Mouse (Mus musculus): ENCODE measurements around the gene Inip. TPM values are rescaled to one million over a fixed set of nuclear protein-coding genes. Genes with fewer than 3 reads are reported as not detected.

The Inip gene
- total and polyA plus RNA-seq, 3 experiments = 24.3 to 67.1 (median 38.5) TPM

DNA sequence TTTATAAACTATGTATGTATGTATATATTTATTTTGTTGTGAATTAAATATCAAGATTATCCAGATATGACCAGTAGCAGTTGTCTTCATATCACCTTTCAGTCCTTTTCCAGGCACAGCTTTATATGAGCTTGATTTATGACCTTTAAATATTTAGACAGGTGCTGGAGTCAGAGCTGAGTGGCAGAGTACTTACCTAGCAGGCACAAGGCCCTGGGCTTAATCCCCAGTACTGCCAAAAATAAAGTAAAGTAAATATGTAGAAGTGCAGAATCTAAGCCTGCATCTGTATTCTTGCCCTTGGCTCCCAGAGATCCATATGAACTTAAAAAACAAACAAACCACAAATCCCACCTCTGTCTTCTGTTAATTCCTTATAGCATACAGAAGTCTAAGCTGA, 12.4 kb downstream of the Inip start:
- no peak overlapping the region for H3K4me3 ChIP-seq (replicated peaks in 1 of 3; ENCODE audit: low read depth in 2 of 3, low read length in 2 of 3, poor library complexity in 1 of 3)
- no peak overlapping the region for H3K9ac ChIP-seq (ENCODE audit: insufficient read depth, low read depth)
- in situ Hi-C loops (cut with MboI; ENCODE audit: low pct_ligation_motif_present, low pct_unique_long_range_greater_than_20kb, low sequenced_read_pairs) = no loop called here
- no peaks in the 10 kb centered on the region for H3K79me2 ChIP-seq (replicated peaks; ENCODE audit: control insufficient read depth, extremely low read depth, insufficient read depth, poor library complexity, severe bottlenecking)
- dilution Hi-C loops (cut with MboI; ENCODE audit: extremely low pct_ligation_motif_present, extremely low pct_unique_long_range_greater_than_20kb, low sequenced_read_pairs) = no loop called here
- H3K4me2 ChIP-seq (ENCODE audit: insufficient read depth, low read depth, poor library complexity, severe bottlenecking) = no peak overlapping the region
- H3K27ac ChIP-seq (ENCODE audit: insufficient read depth, low read depth) = no peak overlapping the region
- TF ChIP-seq ZMIZ1 (IDR thresholded peaks at IDR 0.05; ENCODE audit: low read depth, low read length) = no peak
- TF ChIP-seq TBP (conservative IDR thresholded peaks at IDR 0.05; ENCODE audit: low read depth, low read length) = no peak
- TF ChIP-seq CTCF (conservative IDR thresholded peaks at IDR 0.05 in 1 of 2, IDR thresholded peaks at IDR 0.05 in 1 of 2; ENCODE audit: low read depth in 2 of 2, low read length in 2 of 2) = no peak
- no peak for TF ChIP-seq MAX (IDR thresholded peaks at IDR 0.05; ENCODE audit: low read length)
- no peak for TF ChIP-seq SMC3 (IDR thresholded peaks at IDR 0.05; ENCODE audit: low read depth, low read length)
- no peak for TF ChIP-seq NELFE (IDR thresholded peaks at IDR 0.05; ENCODE audit: low read depth, low read length)
- no peak for TF ChIP-seq RAD21 (IDR thresholded peaks at IDR 0.05; ENCODE audit: low read depth, low read length)
- no peak for TF ChIP-seq NRF1 (IDR thresholded peaks at IDR 0.05; ENCODE audit: low read depth, low read length)
- no peak for TF ChIP-seq MAZ (IDR thresholded peaks at IDR 0.05; ENCODE audit: low read depth, low read length)
- TF ChIP-seq MAFK (IDR thresholded peaks at IDR 0.05; ENCODE audit: insufficient replicate concordance, low read length) = no peak
- TF ChIP-seq CHD1 (IDR thresholded peaks at IDR 0.05; ENCODE audit: low read depth, low read length) = no peak
- TF ChIP-seq GABPA (IDR thresholded peaks at IDR 0.05; ENCODE audit: insufficient replicate concordance, low read depth, low read length) = no peak
- TF ChIP-seq UBTF (IDR thresholded peaks at IDR 0.05; ENCODE audit: low read depth, low read length) = no peak
- TF ChIP-seq JUND (conservative IDR thresholded peaks at IDR 0.05; ENCODE audit: low read depth, low read length) = no peak
- no peak for TF ChIP-seq ELF1 (IDR thresholded peaks at IDR 0.05; ENCODE audit: low read depth, low read length)
- TF ChIP-seq SIN3A (IDR thresholded peaks at IDR 0.05; ENCODE audit: low read length) = no peak
- DNase-seq (ENCODE audit: extremely low read depth) = no peak
- no peaks in the 10 kb centered on the region for H3K4me1 ChIP-seq (ENCODE audit: control insufficient read depth in 1 of 2, insufficient read depth in 2 of 2)
- H3K9me3 ChIP-seq (replicated peaks; ENCODE audit: low read length) = no peaks in the 10 kb centered on the region
- H3K36me3 ChIP-seq (replicated peaks in 1 of 2; ENCODE audit: control insufficient read depth in 1 of 2, insufficient read depth in 1 of 2, low read length in 1 of 2) = no peaks in the 10 kb centered on the region
- no peaks in the 10 kb centered on the region for H3K27me3 ChIP-seq (replicated peaks)

DNA sequence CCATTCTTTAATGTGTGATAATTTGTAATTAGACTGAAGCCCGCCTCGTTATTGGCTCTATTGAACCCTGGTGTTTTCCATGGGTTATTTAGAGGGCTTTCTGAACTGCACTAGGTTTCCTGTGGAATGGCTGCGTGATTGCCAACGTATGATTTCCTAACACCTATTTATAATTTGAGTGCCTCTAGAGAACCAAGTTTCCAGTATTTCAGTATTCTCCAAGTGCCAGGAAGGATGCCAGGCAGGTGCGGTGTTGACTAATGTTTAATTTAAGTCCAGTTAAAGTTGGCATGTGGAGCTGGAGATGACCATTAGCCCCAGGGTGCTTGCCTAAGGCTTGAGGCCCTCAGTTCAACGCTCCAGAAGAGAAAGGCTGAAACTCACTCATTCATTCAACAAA, 14.3 kb downstream of the Inip start:
- Histone ChIP-seq H3K9me3 (replicated peaks; ENCODE audit: low read length) (no peaks in the 10 kb centered on the region), H3K4me1 (ENCODE audit: control insufficient read depth in 1 of 2, insufficient read depth in 2 of 2) (peaks cover 0 to 2% of the 10 kb centered on the region in 2 experiments; a peak in 2 of 4 replicates), H3K79me2 (replicated peaks; ENCODE audit: control insufficient read depth, extremely low read depth, insufficient read depth, poor library complexity, severe bottlenecking) (peaks cover 12% of the 10 kb centered on the region), H3K27ac (ENCODE audit: insufficient read depth, low read depth) (no peak overlapping the region), H3K27me3 (replicated peaks) (no peaks in the 10 kb centered on the region), H3K4me2 (ENCODE audit: insufficient read depth, low read depth, poor library complexity, severe bottlenecking) (no peak overlapping the region), H3K36me3 (replicated peaks in 1 of 2; ENCODE audit: control insufficient read depth in 1 of 2, insufficient read depth in 1 of 2, low read length in 1 of 2) (no peaks in the 10 kb centered on the region), H3K4me3 (replicated peaks in 1 of 3; ENCODE audit: low read depth in 2 of 3, low read length in 2 of 3, poor library complexity in 1 of 3) (no peak overlapping the region), H3K9ac (ENCODE audit: insufficient read depth, low read depth) (no peak overlapping the region)
- dilution Hi-C loops (cut with MboI; ENCODE audit: extremely low pct_ligation_motif_present, extremely low pct_unique_long_range_greater_than_20kb, low sequenced_read_pairs) (no loop called here), in situ Hi-C loops (cut with MboI; ENCODE audit: low pct_ligation_motif_present, low pct_unique_long_range_greater_than_20kb, low sequenced_read_pairs) (no loop called here)
- TF ChIP-seq MAFK (IDR thresholded peaks at IDR 0.05; ENCODE audit: insufficient replicate concordance, low read length) (no peak), POLR2A (IDR thresholded peaks at IDR 0.05; ENCODE audit: low read depth, low read length) (no peak), ZNF384 (IDR thresholded peaks at IDR 0.05; ENCODE audit: low read depth, low read length) (no peak), BHLHE40 (IDR thresholded peaks at IDR 0.05; ENCODE audit: low read depth, low read length) (no peak), KAT2A (IDR thresholded peaks at IDR 0.05; ENCODE audit: insufficient replicate concordance, low read length) (no peak)
- DNase-seq (ENCODE audit: extremely low read depth) = no peak
